Mouse (Mus musculus): ENCODE measurements around the gene Itgb2.
A peak's percentile ranks its signal among the peaks of the same experiment; 100 is the strongest.

Gene Itgb2

GRCm38 (mm10) chr10:77509403-77510187 lies 20.5 kb upstream of the Itgb2 start:
- no peak; the same call in 1 of the 2 replicates for TF ChIP-seq GATA4 (IDR thresholded peaks at IDR 0.05; ENCODE audit: insufficient replicate concordance, low read length)

DNA sequence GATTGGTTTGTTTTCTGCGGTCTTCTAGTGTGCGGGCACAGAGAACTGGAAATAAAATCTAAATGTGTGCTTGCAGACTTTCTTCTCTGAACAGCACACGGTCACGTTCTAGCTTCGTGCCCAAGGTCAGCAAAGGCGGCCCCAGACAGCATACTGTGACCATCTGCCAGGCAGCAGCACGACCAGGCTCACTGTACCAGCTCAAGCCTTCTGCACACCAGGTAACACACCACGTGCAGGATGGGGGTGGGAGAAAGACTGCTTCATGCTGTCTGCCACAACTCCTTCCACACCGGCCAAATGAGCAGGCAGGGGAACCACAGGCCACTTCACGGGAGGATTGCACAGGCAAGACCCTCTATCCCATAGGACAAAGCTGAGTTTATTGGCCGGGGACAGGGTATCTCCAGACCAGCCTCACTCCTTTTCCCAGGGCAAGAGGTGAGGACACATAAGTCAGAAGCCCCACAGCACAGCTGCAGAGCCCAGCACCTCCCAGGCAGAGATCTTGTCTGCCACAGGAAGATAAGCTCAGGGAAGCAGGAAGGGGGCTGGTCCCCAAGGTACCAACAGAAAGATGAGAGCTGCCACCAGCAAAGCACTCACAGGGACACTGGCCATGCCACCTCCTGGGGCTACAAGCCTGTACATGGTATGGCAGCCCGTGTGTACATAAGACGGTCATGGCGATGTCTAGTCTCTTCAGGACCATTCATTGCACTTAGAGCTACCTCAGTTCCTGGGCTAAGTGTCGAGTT lies 19.6 kb upstream of the Itgb2 start:
- TF ChIP-seq GATA4 (IDR thresholded peaks at IDR 0.05; ENCODE audit: insufficient replicate concordance, low read length), result 0 out of 2 replicates have a peak, but pooled peaks have one; percentile 11

DNA sequence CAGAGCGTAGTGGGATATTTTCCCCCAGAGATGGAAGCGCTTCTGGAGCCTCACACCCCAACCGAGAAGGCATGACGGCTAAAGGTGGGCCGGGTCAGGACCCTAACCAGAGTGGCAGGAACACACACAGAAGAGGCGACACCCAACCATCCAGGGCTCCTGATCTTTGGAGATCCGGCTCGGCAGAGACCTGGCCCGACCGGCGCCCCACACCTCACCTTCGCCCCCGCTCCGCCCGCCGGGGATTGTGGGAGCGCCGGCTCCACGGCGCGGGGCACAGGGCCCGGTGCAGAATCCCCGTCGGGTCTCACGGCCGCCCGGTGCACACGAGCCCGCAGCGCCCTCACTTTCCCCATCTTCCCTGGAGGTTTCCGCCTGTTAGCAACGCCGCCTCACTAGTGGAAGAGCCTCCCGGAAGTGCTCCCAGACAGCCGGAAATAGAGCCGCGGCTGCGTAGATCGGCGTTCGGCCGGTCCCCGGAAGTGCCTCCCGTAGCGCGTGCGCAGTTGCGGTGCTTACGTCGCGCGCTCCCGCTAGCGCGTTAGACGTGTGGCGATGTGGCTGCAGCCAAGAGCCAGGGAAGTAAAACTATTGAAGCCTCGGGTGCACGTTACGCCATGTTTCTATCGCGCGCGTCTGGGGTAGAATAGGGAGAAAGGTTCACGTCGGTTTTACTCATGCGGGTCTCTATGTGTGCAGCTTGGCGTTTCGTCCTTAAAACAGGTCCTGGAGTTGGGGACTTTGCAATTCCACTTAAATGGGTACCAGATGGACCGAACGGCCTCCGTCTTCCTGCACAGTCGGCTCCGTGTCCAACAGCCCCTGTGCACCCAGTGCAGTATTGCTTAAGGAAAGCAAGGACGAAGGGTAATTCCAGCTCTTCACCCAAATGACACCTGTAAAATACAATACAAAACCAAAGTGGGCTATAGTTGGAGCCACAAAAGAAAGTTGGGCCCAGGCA lies 14.4 kb upstream of the Itgb2 start, which contains the start of gene Fam207a:
Fam207a (minus strand) TSS at position 401 of the 964 bp plus-strand sequence.
- no peak; the same call in 1 of the 2 replicates for TF ChIP-seq GATA4 (IDR thresholded peaks at IDR 0.05; ENCODE audit: insufficient replicate concordance, low read length)

GRCm38 (mm10) chr10:77516379-77516951 lies 13.6 kb upstream of the Itgb2 start:
- TF ChIP-seq GATA4 (IDR thresholded peaks at IDR 0.05; ENCODE audit: insufficient replicate concordance, low read length), result no peak

DNA sequence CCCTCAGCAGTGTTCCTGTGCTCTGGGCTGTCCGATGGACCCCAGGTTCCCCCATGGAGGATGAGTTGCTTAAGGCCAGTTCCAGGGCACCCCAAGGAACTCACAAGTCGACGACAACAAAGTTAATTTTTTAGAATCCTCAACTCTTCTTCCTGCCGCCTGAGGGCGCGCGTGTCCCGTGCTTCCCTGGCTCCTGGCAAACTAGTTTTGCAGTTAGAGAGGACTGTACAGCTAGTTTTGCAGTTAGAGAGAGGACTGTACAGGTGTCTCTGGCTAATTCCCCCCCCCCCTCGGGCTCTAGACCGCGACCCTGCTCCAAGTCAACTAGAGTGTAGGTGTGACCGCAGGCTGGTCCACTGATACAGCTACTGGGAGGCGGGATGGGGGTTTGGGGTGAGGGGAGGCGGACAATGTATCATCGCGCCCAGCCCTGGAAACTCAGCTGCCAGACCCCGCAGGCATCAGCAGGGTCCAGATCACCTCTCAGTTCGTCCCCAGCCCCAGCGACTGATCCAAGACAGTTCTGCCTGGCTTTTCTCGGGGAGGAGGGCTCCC lies 12.9 kb upstream of the Itgb2 start:
- TF ChIP-seq GATA4 (IDR thresholded peaks at IDR 0.05; ENCODE audit: insufficient replicate concordance, low read length), result no peak

GRCm38 (mm10) chr10:77517801-77518200 lies 12.3 kb upstream of the Itgb2 start:
- TF ChIP-seq GATA4 (IDR thresholded peaks at IDR 0.05; ENCODE audit: insufficient replicate concordance, low read length), result no peak

GRCm38 (mm10) chr10:77519191-77519590 lies 10.9 kb upstream of the Itgb2 start:
- no peak for TF ChIP-seq GATA4 (IDR thresholded peaks at IDR 0.05; ENCODE audit: insufficient replicate concordance, low read length)

DNA sequence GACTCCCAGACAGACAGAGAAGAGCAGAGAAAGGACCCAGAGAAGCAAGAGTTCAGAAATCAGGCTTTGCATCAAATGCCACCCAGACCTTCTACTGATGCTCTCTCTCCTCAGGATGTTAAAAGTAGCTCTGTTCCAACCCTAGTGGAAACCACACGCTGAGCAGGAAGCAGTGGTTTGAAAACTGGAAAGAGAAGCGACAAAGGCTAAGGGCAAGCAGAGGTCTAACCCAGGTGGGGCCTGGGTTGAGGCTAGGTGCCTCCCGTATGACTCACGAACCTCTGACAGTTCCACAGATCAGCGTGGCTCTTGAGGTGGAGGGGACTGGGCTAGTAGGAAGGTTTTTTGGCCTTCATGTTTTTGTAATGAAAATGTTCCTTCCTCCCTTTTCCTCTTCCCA lies 9.6 kb upstream of the Itgb2 start:
- TF ChIP-seq GATA4 (IDR thresholded peaks at IDR 0.05; ENCODE audit: insufficient replicate concordance, low read length), result no peak

- no peak for TF ChIP-seq GATA4 (IDR thresholded peaks at IDR 0.05; ENCODE audit: insufficient replicate concordance, low read length)
Measured at GRCm38 (mm10) chr10:77522021-77522731, 7.9 kb upstream of the Itgb2 start.

DNA sequence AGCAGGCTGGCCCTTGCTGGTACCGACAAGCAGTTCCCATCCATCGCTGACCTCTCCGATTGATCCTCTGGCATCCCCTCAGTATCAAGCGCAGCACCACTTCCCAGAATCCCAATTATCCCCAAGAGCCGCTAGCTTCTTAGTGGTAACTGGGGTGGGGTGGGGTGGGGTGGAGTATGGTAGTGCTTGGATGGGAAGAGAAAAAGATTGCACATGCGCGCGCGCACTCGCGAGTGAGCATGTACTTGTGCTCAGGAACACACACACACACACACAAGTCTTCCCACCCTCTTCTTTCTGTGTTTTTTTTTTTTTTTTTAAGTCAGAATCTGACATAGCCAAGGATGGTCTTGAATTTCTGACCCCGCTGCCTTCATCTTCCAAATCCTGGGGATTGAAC lies 7.3 kb upstream of the Itgb2 start:
- no peak for TF ChIP-seq GATA4 (IDR thresholded peaks at IDR 0.05; ENCODE audit: insufficient replicate concordance, low read length)

GRCm38 (mm10) chr10:77523321-77523720 lies 6.7 kb upstream of the Itgb2 start:
- TF ChIP-seq GATA4 (IDR thresholded peaks at IDR 0.05; ENCODE audit: insufficient replicate concordance, low read length), result no peak

- TF ChIP-seq GATA4 (IDR thresholded peaks at IDR 0.05; ENCODE audit: insufficient replicate concordance, low read length), result no peak
Measured at GRCm38 (mm10) chr10:77526488-77526887, 3.6 kb upstream of the Itgb2 start.

GRCm38 (mm10) chr10:77528634-77529033 lies 1.4 kb upstream of the Itgb2 start:
- 0 out of 2 replicates have a peak, but pooled peaks have one; percentile 68 for TF ChIP-seq GATA4 (IDR thresholded peaks at IDR 0.05; ENCODE audit: insufficient replicate concordance, low read length)
